Mouse (Mus musculus): Measurements from ENCODE around the gene Tcl1b4.

DNA sequence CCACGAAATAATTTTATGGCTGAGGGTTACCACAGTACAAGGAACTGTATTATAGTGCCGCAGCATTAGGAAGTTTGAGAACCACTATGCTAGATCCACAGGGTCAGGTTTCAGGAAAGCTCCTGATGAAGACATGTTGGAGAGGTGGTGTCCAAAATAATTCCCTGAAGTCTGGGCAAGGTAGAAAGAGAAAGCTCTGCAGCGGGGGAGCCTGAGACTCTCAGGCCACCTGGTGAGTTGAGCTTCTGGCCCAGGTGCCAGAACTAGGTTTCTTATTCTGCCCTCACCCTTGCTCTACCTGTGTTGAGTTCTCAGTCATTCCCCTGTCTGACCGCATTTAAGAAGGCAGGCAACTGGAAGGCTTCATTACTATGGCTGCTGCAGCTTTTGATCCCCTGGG, 42.4 kb upstream of the Tcl1b4 start, which contains the start of gene Tcl1b1:
- TF ChIP-seq POLR2A (IDR thresholded peaks at IDR 0.05; ENCODE audit: extremely low read depth, insufficient read depth, low read length) (no peak), CTCF (IDR thresholded peaks at IDR 0.05; ENCODE audit: low read depth, low read length) (no peak)

Data from liver, adult 2 months (tissue).